Mouse (Mus musculus) MEL (cell line): ENCODE results near the gene Rbpj. TPM values are rescaled to one million over a fixed set of nuclear protein-coding genes. Genes with fewer than 3 reads are reported as not detected.
A peak's percentile ranks its signal among the peaks of the same experiment; 100 is the strongest.

Source experiments
- DNase-seq: peaks from one replicate; pipeline ENCODE4 v3.0.0; 2011; ENCODE audit warnings: low read depth, low spot score
- H3K27ac ChIP-seq: 2 replicates; pipeline ENCODE4 v1.5.1; 2012; ENCODE audit warnings: low read depth, mild to moderate bottlenecking, control low read depth, low read length, moderate library complexity; ENCODE audit not compliant: control insufficient read depth
- H3K27me3 ChIP-seq, 2 experiments: fragments of 150-350 bp in 1 of 2; sonication (generic) in 1 of 2; 2 replicates each; pipeline ENCODE4 v1.6.1; 2012; ENCODE audit warnings: low read length in 2 of 2, mild to moderate bottlenecking in 2 of 2, improper control_type of control experiment in 1 of 2, moderate library complexity in 1 of 2; ENCODE audit not compliant: insufficient read depth in 2 of 2, control insufficient read depth in 1 of 2
- H3K36me3 ChIP-seq, 2 experiments: 2 replicates each; pipeline ENCODE4 v1.6.1; 2012 to 2014; ENCODE audit warnings: low read length in 2 of 2, improper control_type of control experiment in 1 of 2, inconsistent platforms in 1 of 2, mild to moderate bottlenecking in 1 of 2; ENCODE audit not compliant: insufficient read depth in 2 of 2, control insufficient read depth in 1 of 2
- H3K4me1 ChIP-seq, 2 experiments: fragments of 150-350 bp in 1 of 2; sonication (generic) in 1 of 2; 2 replicates each; pipeline ENCODE4 v1.6.1; 2012; ENCODE audit warnings: low read length in 2 of 2, improper control_type of control experiment in 1 of 2, mild to moderate bottlenecking in 1 of 2; ENCODE audit not compliant: insufficient read depth in 2 of 2, control insufficient read depth in 1 of 2
- H3K4me3 ChIP-seq, 2 experiments: fragments of 150-350 bp in 1 of 2; sonication (generic) in 1 of 2; 2 replicates each; pipeline ENCODE4 v1.5.1; 2012; ENCODE audit warnings: low read depth in 2 of 2, low read length in 2 of 2, mild to moderate bottlenecking in 2 of 2, moderate library complexity in 2 of 2, control low read depth in 1 of 2, improper control_type of control experiment in 1 of 2; ENCODE audit not compliant: control insufficient read depth in 1 of 2, insufficient read depth in 1 of 2
- H3K79me2 ChIP-seq: 2 replicates; pipeline ENCODE4 v1.6.1; 2012; ENCODE audit warnings: mild to moderate bottlenecking, low read length, moderate library complexity; ENCODE audit not compliant: control insufficient read depth, poor library complexity, insufficient read depth
- H3K9ac ChIP-seq: 2 replicates; pipeline ENCODE4 v1.6.1; 2012; ENCODE audit warnings: low read depth, mild to moderate bottlenecking, control low read depth, low read length, moderate library complexity; ENCODE audit not compliant: control insufficient read depth, poor library complexity, severe bottlenecking
- H3K9me3 ChIP-seq: fragments of 150-350 bp; sonication (generic); replicated peaks from 2 replicates; pipeline ENCODE4 v1.6.1; 2012; ENCODE audit warnings: mild to moderate bottlenecking, low read length, improper control_type of control experiment, moderate library complexity; ENCODE audit not compliant: insufficient read depth
- BHLHE40 ChIP-seq: IDR thresholded peaks from 2 replicates; pipeline ENCODE4 v1.6.1; 2012; ENCODE audit warnings: low read depth, mild to moderate bottlenecking, inconsistent platforms, low read length, improper control_type of control experiment, borderline replicate concordance
- CHD1 ChIP-seq: IDR thresholded peaks from 2 replicates; pipeline ENCODE4 v1.6.1; 2012; ENCODE audit warnings: low read depth, mild to moderate bottlenecking, inconsistent platforms, low read length, improper control_type of control experiment
- ELF1 ChIP-seq: IDR thresholded peaks from 2 replicates; pipeline ENCODE4 v1.6.1; 2014; ENCODE audit warnings: low read depth, mild to moderate bottlenecking, inconsistent platforms, low read length, improper control_type of control experiment, moderate library complexity
- EP300 ChIP-seq, 2 experiments: IDR thresholded peaks; 2 replicates each; pipeline ENCODE4 v1.6.1; 2011; ENCODE audit warnings: improper control_type of control experiment in 2 of 2, low read length in 2 of 2, low read depth in 1 of 2, mild to moderate bottlenecking in 1 of 2
- GABPA ChIP-seq: IDR thresholded peaks from 2 replicates; pipeline ENCODE4 v1.6.1; 2012; ENCODE audit warnings: low read depth, mild to moderate bottlenecking, inconsistent platforms, low read length, improper control_type of control experiment, moderate library complexity
- MAZ ChIP-seq: IDR thresholded peaks from 2 replicates; pipeline ENCODE4 v1.6.1; 2012; ENCODE audit warnings: low read depth, mild to moderate bottlenecking, inconsistent platforms, low read length, improper control_type of control experiment
- MEF2A ChIP-seq: IDR thresholded peaks from 2 replicates; pipeline ENCODE4 v1.6.1; 2014; ENCODE audit warnings: low read depth, mild to moderate bottlenecking, inconsistent platforms, low read length, improper control_type of control experiment; ENCODE audit not compliant: poor library complexity, insufficient replicate concordance, severe bottlenecking; ENCODE audit errors: extremely low read depth
- MXI1 ChIP-seq: IDR thresholded peaks from 2 replicates; pipeline ENCODE4 v1.6.1; 2011; ENCODE audit warnings: mild to moderate bottlenecking, low read depth, low read length, improper control_type of control experiment
- MYC ChIP-seq: IDR thresholded peaks from 2 replicates; pipeline ENCODE4 v1.6.1; 2011; ENCODE audit warnings: low read depth, mild to moderate bottlenecking, low read length, improper control_type of control experiment, moderate library complexity
- NRF1 ChIP-seq: IDR thresholded peaks from 2 replicates; pipeline ENCODE4 v1.6.1; 2014; ENCODE audit warnings: low read depth, mild to moderate bottlenecking, inconsistent platforms, low read length, improper control_type of control experiment, moderate library complexity; ENCODE audit not compliant: poor library complexity, insufficient read depth, severe bottlenecking
- POLR2AphosphoS2 ChIP-seq: IDR thresholded peaks from 2 replicates; pipeline ENCODE4 v1.6.1; 2011; ENCODE audit warnings: low read length, improper control_type of control experiment
- ZKSCAN1 ChIP-seq: IDR thresholded peaks from 2 replicates; pipeline ENCODE4 v1.6.1; 2012; ENCODE audit warnings: low read depth, mild to moderate bottlenecking, inconsistent platforms, low read length, improper control_type of control experiment, moderate library complexity
- polyA plus RNA-seq, 2 experiments: library from polyadenylated mRNA; stranded (reverse) in 1 of 2; unstranded in 1 of 2; fragments of >175 nt in 1 of 2; fragments of >200 nt in 1 of 2; gene quantifications; 2 replicates each; pipeline versions ENCODE4 v1.2.1 to v1.2.4; 2012; ENCODE audit warnings: low replicate concordance in 2 of 2, low read depth in 1 of 2; ENCODE audit not compliant: insufficient read length in 2 of 2, insufficient read depth in 1 of 2, missing spikeins in 1 of 2
- total RNA-seq: library from RNA; depleted of rRNA; stranded (reverse); fragments of 300-350 nt; gene quantifications from 2 replicates; pipeline ENCODE4 v1.2.3, GENCODE M21; 2012

Rbpj gene
- total and polyA plus RNA-seq, 3 experiments = 6.0 to 34.5 (median 19.1) TPM

DNA sequence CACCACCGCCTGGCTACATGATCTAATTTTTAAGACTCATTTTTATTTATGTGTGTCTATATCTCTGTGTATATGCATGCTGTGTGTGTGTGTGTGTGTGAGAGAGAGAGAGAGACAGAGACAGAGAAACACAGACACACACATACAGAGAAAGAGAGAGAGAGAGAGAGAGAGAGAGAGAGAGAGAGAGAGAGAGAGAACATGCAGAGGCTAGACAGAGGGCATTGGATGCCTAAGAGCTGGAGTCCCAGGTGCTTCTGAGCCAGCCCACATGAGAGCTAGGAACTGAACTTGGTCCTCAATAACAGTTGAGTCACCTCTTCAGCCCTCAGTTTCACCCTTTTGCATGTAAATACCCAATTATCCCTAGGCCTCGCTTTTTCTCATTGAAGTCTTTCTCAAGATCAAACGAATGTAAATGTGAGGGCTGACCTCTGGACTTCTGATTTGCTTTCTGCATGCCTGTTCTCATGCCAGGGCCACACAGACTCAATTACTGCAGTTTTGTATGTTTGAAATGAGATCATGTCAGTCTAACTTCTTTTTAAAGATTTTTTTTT is 109.0 kb downstream of the Rbpj start:
- no peak overlapping the region for H3K4me3 ChIP-seq
- H3K4me1 ChIP-seq = no peaks in the 10 kb centered on the region
- no peaks in the 10 kb centered on the region; a peak in 1 of 4 replicates for H3K27me3 ChIP-seq
- no peaks in the 10 kb centered on the region for H3K36me3 ChIP-seq
- no peak overlapping the region for H3K9ac ChIP-seq
- H3K9me3 ChIP-seq = no peaks in the 10 kb centered on the region
- DNase-seq = no peak
- H3K79me2 ChIP-seq = no peaks in the 10 kb centered on the region
- no peak for TF ChIP-seq MAZ
- no peak for TF ChIP-seq POLR2AphosphoS2
- no peak for TF ChIP-seq MYC
- TF ChIP-seq GABPA = no peak
- TF ChIP-seq BHLHE40 = no peak
- H3K27ac ChIP-seq = no peak overlapping the region

DNA sequence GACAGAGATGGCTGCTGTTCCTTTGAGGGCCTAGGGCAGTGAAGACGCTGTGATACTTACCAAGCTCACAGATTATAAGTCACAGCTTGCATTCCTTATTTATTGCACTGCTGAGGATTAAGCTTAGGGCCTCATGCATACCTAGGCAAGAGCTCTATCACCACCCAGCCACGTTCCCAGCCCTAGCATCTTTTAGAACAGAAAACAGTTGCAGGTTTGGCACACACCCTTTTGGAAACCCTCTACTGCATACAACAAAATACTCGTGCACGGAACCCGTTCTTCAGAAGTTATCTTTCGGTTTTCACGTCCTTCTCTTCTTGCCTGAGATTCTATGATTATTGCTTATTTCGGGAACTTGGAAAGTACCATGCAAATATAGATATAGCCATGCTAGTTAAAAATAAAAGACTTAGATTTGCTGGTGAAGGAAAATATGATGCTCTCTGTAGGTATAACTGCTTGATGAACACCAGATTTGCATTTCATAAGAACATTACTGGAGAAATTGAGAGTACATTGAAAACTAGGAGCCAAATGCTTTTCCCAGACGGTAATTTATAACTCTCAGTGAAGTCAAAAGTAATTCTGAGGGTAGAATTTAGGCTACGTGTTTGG is 111.4 kb downstream of the Rbpj start:
- no peak overlapping the region for H3K4me3 ChIP-seq
- no peak overlapping the region for H3K27ac ChIP-seq

GRCm38 (mm10) chr5:53584069-53584767 is 118.3 kb downstream of the Rbpj start:
- H3K36me3 ChIP-seq = peaks cover 0 to 5% of the 10 kb centered on the region in 2 experiments; a peak in 2 of 4 replicates
- TF ChIP-seq EP300 (IDR thresholded peaks at IDR 0.05; ENCODE audit: low read depth in 1 of 2, low read length in 2 of 2) = peak in 1 of 2 experiments; percentile 17; a peak in 1 of 4 replicates
- no peak for TF ChIP-seq ELF1
- H3K79me2 ChIP-seq = no peaks in the 10 kb centered on the region
- H3K9me3 ChIP-seq = no peaks in the 10 kb centered on the region
- peaks cover 3% of the 10 kb centered on the region in 2 experiments; a peak in 2 of 4 replicates for H3K4me1 ChIP-seq
- H3K4me3 ChIP-seq = no peak overlapping the region
- H3K27ac ChIP-seq = no peak overlapping the region
- no peak for DNase-seq
- H3K27me3 ChIP-seq = no peaks in the 10 kb centered on the region; a peak in 2 of 4 replicates
- H3K9ac ChIP-seq = no peak overlapping the region

More for the DNA sequence above, 111.4 kb downstream of the Rbpj start:
- H3K9me3 ChIP-seq = no peaks in the 10 kb centered on the region
- no peak for DNase-seq
- no peaks in the 10 kb centered on the region for H3K36me3 ChIP-seq
- no peaks in the 10 kb centered on the region for H3K4me1 ChIP-seq
- TF ChIP-seq ELF1 (no peak), MEF2A (no peak), GABPA (no peak), CHD1 (no peak), MXI1 (no peak), ZKSCAN1 (no peak), POLR2AphosphoS2 (no peak), NRF1 (no peak)
- H3K79me2 ChIP-seq = no peaks in the 10 kb centered on the region
- H3K9ac ChIP-seq = no peak overlapping the region
- no peaks in the 10 kb centered on the region; a peak in 2 of 4 replicates for H3K27me3 ChIP-seq
